Mouse (Mus musculus): ENCODE measurements at regions not wholly inside any gene's neighbourhood (a gene's known extent, or its start where the extent isn't known, plus 50 kb on each side); places are given as distances from the start of the nearest gene placed in this dataset.

DNA sequence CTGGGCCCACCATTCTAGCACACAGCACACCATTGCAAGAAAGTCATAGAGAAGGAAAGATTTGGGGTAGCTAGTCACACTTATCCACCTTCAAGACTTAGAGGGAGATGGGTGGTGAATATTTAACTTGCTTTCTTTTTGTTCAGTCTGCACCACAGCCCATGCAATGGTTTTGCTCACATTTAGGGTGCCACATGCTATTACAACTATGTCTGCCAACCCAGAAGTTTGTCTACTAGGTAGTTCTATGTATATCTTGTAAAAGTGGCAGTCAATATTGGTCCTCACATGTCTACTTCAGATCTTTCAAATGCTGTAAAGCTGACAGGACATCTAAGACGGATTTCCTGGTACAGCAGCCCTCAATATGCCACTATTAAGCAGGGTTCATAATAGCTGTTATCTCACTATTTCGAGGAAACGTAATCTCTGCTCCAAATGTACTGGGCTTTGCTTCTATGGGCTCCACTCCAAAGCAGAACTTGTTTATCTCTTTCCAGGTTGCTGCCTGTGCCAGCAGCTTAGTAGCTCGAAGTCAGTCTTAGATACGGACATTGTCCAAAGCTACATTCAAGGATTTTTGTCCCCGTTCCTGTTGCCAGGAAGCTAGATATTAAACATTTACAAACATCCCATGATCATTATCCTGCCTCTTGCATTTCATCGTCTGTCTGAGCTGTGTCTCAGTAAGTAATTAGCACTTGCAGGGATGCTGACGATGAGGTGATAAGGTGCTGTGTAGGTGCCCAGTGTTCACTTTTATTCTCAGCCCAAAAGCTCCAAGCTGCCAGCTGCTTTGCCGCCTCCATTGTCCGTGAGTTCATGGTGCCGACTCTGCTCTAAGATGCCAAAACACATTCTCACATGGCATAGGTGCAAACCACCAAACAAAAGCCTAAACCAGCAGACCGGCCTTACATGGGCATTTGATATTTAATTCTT, 327.8 kb upstream of the Robo2 start:
- peak; percentile 64 for ATAC-seq (replicated peaks; ENCODE audit: insufficient number of reproducible peaks, insufficient read depth, low FRiP score, low read depth)
- 29% methylated on average over 12 of the region's 12 CpGs for WGBS
- Histone ChIP-seq H3K4me3 (peak overlapping the region; percentile 9; the same call in 1 of the 2 replicates), H3K9ac (no peak overlapping the region), H3K27ac (peak overlapping the region; percentile 53; the same call in 1 of the 2 replicates), H3K36me3 (no peaks in the 10 kb centered on the region), H3K4me2 (peak overlapping the region; percentile 46), H3K27me3 (no peaks in the 10 kb centered on the region), H3K9me3 (replicated peaks) (no peaks in the 10 kb centered on the region), H3K4me1 (replicated peaks) (peaks cover 13% of the 10 kb centered on the region)

DNA sequence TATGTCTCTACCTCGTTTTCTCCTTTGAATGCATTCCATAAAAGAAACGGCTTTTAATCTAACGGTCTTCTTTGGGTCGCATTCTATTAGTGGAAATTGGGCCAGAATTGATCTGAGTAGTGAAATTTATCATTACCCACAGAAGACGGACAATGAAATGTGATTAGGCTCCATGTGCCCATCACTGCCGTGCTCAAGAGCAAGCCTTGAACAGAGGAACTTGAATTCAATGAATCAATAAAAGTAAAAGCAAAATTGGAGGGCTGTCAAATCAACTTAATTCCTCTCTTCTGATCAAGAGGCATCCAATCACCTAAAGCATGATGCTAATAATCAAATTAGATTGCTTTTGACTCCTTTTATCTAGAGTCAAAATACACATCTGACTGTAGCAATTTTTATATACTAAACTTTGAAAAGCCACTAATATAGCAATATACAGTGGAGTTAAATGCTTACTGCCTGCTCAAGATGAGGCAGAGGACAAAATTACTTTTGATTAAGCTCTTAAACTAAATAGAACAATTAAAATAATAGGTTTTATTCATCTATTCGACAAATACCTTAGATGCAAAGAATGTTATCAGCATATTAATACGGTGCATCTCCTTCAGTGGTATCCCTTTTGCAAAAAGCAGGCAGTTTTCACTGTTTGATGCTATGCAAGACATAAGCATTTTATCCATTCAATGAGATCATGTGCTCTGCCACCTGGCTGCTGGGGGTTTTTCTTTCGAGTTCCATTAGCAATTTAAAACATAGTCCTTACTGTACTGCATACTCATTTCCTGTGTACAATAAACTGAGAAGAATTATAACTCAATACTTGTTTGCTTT, 321.5 kb upstream of the Robo2 start:
- 80% methylated on average over 9 of the region's 9 CpGs for WGBS
- no peaks in the 10 kb centered on the region for H3K27me3 ChIP-seq
- no peak overlapping the region for H3K4me3 ChIP-seq
- no peaks in the 10 kb centered on the region for H3K36me3 ChIP-seq
- H3K4me1 ChIP-seq (replicated peaks) = peaks cover 7% of the 10 kb centered on the region; the same call in 1 of the 2 replicates
- no peak overlapping the region for H3K4me2 ChIP-seq
- ATAC-seq (replicated peaks; ENCODE audit: insufficient number of reproducible peaks, insufficient read depth, low FRiP score, low read depth) = no peak
- H3K9ac ChIP-seq = no peak overlapping the region
- no peaks in the 10 kb centered on the region for H3K9me3 ChIP-seq (replicated peaks)
- H3K27ac ChIP-seq = no peak overlapping the region

- Histone ChIP-seq H3K4me3 (no peak overlapping the region), H3K9me3 (replicated peaks) (no peaks in the 10 kb centered on the region), H3K27ac (no peak overlapping the region), H3K36me3 (no peaks in the 10 kb centered on the region), H3K4me1 (replicated peaks) (peaks cover 7% of the 10 kb centered on the region; the same call in 1 of the 2 replicates), H3K27me3 (no peaks in the 10 kb centered on the region), H3K4me2 (no peak overlapping the region), H3K9ac (no peak overlapping the region)
- ATAC-seq (replicated peaks; ENCODE audit: insufficient number of reproducible peaks, insufficient read depth, low FRiP score, low read depth) = no peak
- 45% methylated on average over 3 of the region's 3 CpGs for WGBS
Measured at GRCm38 (mm10) chr16:74730169-74730794, 318.7 kb upstream of the Robo2 start.

DNA sequence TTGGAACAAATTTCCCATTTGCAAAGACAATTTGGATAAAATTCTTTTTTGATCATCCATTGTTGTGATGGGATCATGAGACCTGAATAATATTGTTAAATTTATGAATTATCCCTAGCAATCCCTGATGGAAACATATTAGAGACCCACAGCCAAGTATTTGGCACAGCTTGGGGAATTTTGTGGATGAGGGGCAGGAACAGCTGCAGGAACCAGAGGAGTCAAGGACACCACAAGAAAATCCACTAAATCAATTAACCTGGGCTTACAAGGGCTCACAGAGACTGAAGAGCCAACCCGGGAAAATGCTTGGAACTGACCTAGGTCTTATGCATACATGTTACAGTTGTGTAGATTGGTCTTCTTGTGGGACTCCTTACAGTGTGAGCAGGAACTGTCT, 311.6 kb upstream of the Robo2 start:
- WGBS = 57% methylated on average over 1 of the region's 1 CpGs
- H3K36me3 ChIP-seq = no peaks in the 10 kb centered on the region
- ATAC-seq (replicated peaks; ENCODE audit: insufficient number of reproducible peaks, insufficient read depth, low FRiP score, low read depth) = no peak
- no peaks in the 10 kb centered on the region for H3K27me3 ChIP-seq
- no peaks in the 10 kb centered on the region for H3K4me1 ChIP-seq (replicated peaks)
- no peak overlapping the region for H3K27ac ChIP-seq
- H3K9ac ChIP-seq = no peak overlapping the region
- H3K9me3 ChIP-seq (replicated peaks) = no peaks in the 10 kb centered on the region
- H3K4me3 ChIP-seq = no peak overlapping the region
- H3K4me2 ChIP-seq = no peak overlapping the region

DNA sequence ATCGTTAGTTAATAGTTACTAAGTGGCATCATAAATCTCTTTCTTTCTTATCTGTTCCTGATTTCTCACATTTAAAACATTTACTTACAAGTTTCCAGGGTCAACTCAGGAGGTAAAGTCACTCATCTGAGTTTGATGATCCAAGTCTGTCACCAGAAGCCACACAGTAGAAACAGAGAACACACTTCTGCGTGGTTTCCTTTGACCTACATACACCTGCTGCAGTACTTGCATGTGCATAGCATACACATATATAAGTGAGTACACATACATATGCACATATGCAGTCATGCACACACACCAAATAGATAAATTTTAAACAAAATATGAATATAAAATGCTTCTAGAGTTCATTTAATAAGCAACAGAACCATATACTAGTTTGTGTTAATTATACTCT, 306.5 kb upstream of the Robo2 start:
- ATAC-seq (replicated peaks; ENCODE audit: insufficient number of reproducible peaks, insufficient read depth, low FRiP score, low read depth) = no peak
- Histone ChIP-seq H3K27me3 (no peaks in the 10 kb centered on the region), H3K27ac (no peak overlapping the region), H3K4me2 (no peak overlapping the region), H3K36me3 (no peaks in the 10 kb centered on the region), H3K4me1 (replicated peaks) (peaks cover 3% of the 10 kb centered on the region; the same call in 1 of the 2 replicates), H3K9ac (no peak overlapping the region), H3K4me3 (no peak overlapping the region), H3K9me3 (replicated peaks) (no peaks in the 10 kb centered on the region)
- WGBS = 75% methylated on average over 2 of the region's 2 CpGs

DNA sequence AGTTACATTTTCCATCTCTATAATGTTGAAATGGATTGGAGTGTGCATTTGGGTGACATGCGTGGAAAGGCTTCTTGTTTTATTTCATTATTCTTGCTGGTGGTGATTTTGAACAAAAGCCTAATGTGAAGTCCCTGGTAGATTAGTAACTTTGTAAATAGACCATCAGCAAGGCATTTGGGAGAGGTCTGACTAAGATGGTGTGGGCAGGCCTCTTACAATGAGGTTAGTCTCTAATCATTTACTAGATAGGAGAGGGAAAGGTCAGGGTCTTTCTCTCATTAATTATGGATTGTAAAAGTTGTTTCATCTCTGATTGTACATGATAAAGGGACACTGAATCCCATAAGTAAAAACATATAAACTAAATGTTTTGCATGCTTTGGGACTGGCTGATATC, 306.0 kb upstream of the Robo2 start:
- Histone ChIP-seq H3K9ac (no peak overlapping the region), H3K4me3 (no peak overlapping the region), H3K36me3 (no peaks in the 10 kb centered on the region), H3K4me2 (no peak overlapping the region), H3K27me3 (no peaks in the 10 kb centered on the region), H3K27ac (no peak overlapping the region), H3K4me1 (replicated peaks) (peaks cover 3% of the 10 kb centered on the region; the same call in 1 of the 2 replicates), H3K9me3 (replicated peaks) (no peaks in the 10 kb centered on the region)
- ATAC-seq (replicated peaks; ENCODE audit: insufficient number of reproducible peaks, insufficient read depth, low FRiP score, low read depth) = no peak
- WGBS = 80% methylated on average over 1 of the region's 1 CpGs

DNA sequence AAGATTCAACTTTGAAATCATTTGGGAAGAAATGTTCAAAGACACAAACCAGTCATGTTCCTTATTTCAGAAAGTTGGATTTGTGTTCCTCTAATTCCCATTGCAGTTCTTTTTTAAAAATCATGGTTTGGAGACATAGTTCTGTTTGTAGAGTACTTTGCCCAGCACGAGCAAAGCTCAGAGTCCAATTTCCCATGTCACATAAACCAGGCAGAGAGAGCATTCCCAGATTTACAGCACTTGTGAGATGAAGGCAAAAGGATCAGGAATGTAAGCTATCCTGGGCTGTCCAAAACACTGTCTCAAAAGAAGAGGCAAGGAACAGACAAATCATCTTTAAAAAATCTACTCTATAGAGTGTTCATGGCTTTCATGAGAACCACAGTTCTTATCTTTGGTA, 303.3 kb upstream of the Robo2 start:
- Histone ChIP-seq H3K27ac (no peak overlapping the region), H3K27me3 (no peaks in the 10 kb centered on the region), H3K4me1 (replicated peaks) (peaks cover 3% of the 10 kb centered on the region; the same call in 1 of the 2 replicates), H3K4me3 (no peak overlapping the region), H3K4me2 (no peak overlapping the region), H3K9me3 (replicated peaks) (no peaks in the 10 kb centered on the region), H3K36me3 (no peaks in the 10 kb centered on the region), H3K9ac (no peak overlapping the region)
- 63% methylated on average over 1 of the region's 1 CpGs for WGBS
- no peak for ATAC-seq (replicated peaks; ENCODE audit: insufficient number of reproducible peaks, insufficient read depth, low FRiP score, low read depth)

DNA sequence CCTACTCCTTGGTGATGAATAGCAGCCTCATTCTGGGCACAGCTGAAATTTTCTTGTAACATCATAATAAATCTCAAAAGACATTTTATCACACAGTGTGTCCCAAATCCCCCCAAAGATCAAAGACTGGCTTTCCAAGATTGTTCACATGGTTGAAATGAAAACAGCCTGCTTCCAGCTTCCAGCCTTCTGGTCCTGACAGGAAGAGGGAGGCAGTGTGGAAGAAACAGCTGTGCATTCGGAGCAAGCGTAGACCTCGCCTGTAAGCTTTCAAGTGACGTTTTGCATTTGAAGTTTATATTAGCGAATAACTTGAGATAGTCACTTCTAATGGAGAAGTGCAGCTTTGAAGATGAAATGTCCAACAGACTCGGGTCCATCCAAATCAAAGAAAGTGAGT, 300.9 kb upstream of the Robo2 start:
- H3K4me2 ChIP-seq = no peak overlapping the region
- H3K36me3 ChIP-seq = no peaks in the 10 kb centered on the region
- peaks cover 3% of the 10 kb centered on the region; the same call in 1 of the 2 replicates for H3K4me1 ChIP-seq (replicated peaks)
- no peak overlapping the region for H3K27ac ChIP-seq
- no peaks in the 10 kb centered on the region for H3K9me3 ChIP-seq (replicated peaks)
- ATAC-seq (replicated peaks; ENCODE audit: insufficient number of reproducible peaks, insufficient read depth, low FRiP score, low read depth) = no peak
- H3K9ac ChIP-seq = no peak overlapping the region
- WGBS = 64% methylated on average over 6 of the region's 6 CpGs
- H3K4me3 ChIP-seq = no peak overlapping the region
- H3K27me3 ChIP-seq = no peaks in the 10 kb centered on the region

GRCm38 (mm10) chr16:74702067-74702466, 290.4 kb upstream of the Robo2 start:
- Histone ChIP-seq H3K4me1 (replicated peaks) (no peaks in the 10 kb centered on the region), H3K4me3 (no peak overlapping the region), H3K9ac (no peak overlapping the region), H3K9me3 (replicated peaks) (no peaks in the 10 kb centered on the region), H3K36me3 (no peaks in the 10 kb centered on the region), H3K4me2 (no peak overlapping the region), H3K27me3 (no peaks in the 10 kb centered on the region), H3K27ac (no peak overlapping the region)
- 70% methylated on average over 3 of the region's 3 CpGs for WGBS
- ATAC-seq (replicated peaks; ENCODE audit: insufficient number of reproducible peaks, insufficient read depth, low FRiP score, low read depth) = no peak

DNA sequence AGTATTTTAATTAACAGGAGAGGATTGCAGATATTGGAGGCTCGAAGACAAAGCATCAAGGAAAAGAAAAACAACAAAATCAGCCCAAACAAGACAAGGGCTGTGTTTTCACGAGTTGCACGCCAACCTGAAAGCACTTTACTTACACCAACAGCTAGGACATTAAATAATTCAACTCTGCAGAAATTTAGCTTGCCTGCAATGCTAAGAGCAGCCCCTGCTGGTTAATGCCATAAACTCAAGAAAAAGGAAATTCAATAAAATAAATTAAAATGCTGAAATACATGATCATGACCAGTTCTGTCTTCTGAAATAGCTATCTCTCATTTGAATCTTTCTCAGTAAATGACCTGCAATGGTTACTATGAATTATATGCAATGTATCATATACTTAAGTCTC, 271.7 kb upstream of the Robo2 start:
- no peaks in the 10 kb centered on the region for H3K36me3 ChIP-seq
- H3K4me2 ChIP-seq = no peak overlapping the region
- H3K9me3 ChIP-seq (replicated peaks) = no peaks in the 10 kb centered on the region
- H3K4me3 ChIP-seq = no peak overlapping the region
- H3K4me1 ChIP-seq (replicated peaks) = no peaks in the 10 kb centered on the region
- no peak for ATAC-seq (replicated peaks; ENCODE audit: insufficient number of reproducible peaks, insufficient read depth, low FRiP score, low read depth)
- H3K9ac ChIP-seq = no peak overlapping the region
- no peaks in the 10 kb centered on the region for H3K27me3 ChIP-seq
- 25% methylated on average over 3 of the region's 3 CpGs for WGBS
- H3K27ac ChIP-seq = no peak overlapping the region

DNA sequence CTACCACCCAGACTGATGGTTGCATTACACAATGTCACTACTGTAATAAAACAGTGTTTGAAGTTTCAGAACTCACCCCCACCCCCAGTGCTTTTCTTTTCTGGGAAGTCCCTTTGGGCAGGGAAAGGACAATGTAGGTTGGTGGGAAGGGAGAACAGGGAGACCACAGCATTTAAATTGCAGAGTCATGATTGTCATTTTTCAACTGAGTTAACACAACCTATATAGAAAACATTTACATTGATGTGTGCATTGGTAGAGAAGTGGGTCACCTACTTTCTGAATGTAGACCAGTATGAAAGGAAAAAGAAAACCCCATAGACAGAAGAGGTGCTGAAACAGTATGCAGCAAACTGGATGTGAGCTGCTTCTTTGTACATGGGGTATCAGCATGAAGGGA, 264.0 kb upstream of the Robo2 start:
- Histone ChIP-seq H3K9ac (no peak overlapping the region), H3K4me3 (no peak overlapping the region), H3K9me3 (replicated peaks) (no peaks in the 10 kb centered on the region), H3K36me3 (no peaks in the 10 kb centered on the region), H3K27me3 (no peaks in the 10 kb centered on the region), H3K4me1 (replicated peaks) (no peaks in the 10 kb centered on the region), H3K27ac (no peak overlapping the region), H3K4me2 (no peak overlapping the region)
- no peak for ATAC-seq (replicated peaks; ENCODE audit: insufficient number of reproducible peaks, insufficient read depth, low FRiP score, low read depth)
